Mouse (Mus musculus): ENCODE results near the gene Pros1. TPM values are rescaled to one million over a fixed set of nuclear protein-coding genes. Genes with fewer than 3 reads are reported as not detected.

Pros1 gene
- total and polyA plus RNA-seq, 2 experiments from 2014 or later = 6.5 to 10.6 TPM

- peak within 1 kb of the TSS; percentile 97 for H3K4me2 ChIP-seq (ENCODE audit: low read depth, low read length)
- under 1% methylated on average over 52 of the region's 52 CpGs for WGBS
- H3K36me3 ChIP-seq (ENCODE audit: insufficient read depth, low read length) = no peaks in the 10 kb centered on the region
- H3K4me1 ChIP-seq (ENCODE audit: insufficient read depth, low read length) = no peaks in the 10 kb centered on the region
- ATAC-seq = peak; percentile 100
- no peaks in the 10 kb centered on the region for H3K9me3 ChIP-seq (ENCODE audit: low read length)
- peak within 1 kb of the TSS; percentile 79 for H3K9ac ChIP-seq (replicated peaks; ENCODE audit: low read length)
- H3K4me3 ChIP-seq (ENCODE audit: low read length) = peak within 1 kb of the TSS; percentile 97
- H3K27me3 ChIP-seq (ENCODE audit: insufficient read depth, low read length) = no peaks in the 10 kb centered on the region
- peak; percentile 98 for DNase-seq (ENCODE audit: low spot score)
- H3K27ac ChIP-seq = peak within 1 kb of the TSS; percentile 54; the same call in 1 of the 2 replicates
- no peak for TF ChIP-seq CTCF (IDR thresholded peaks at IDR 0.05; ENCODE audit: low read depth)
These were observed 7.4 kb upstream of the Pros1 start, which contains the start of gene Arl13b for GRCm38 (mm10) chr16:62846498-62847312. Gene Arl13b, minus strand, starts transcription at chr16:62847040.

DNA sequence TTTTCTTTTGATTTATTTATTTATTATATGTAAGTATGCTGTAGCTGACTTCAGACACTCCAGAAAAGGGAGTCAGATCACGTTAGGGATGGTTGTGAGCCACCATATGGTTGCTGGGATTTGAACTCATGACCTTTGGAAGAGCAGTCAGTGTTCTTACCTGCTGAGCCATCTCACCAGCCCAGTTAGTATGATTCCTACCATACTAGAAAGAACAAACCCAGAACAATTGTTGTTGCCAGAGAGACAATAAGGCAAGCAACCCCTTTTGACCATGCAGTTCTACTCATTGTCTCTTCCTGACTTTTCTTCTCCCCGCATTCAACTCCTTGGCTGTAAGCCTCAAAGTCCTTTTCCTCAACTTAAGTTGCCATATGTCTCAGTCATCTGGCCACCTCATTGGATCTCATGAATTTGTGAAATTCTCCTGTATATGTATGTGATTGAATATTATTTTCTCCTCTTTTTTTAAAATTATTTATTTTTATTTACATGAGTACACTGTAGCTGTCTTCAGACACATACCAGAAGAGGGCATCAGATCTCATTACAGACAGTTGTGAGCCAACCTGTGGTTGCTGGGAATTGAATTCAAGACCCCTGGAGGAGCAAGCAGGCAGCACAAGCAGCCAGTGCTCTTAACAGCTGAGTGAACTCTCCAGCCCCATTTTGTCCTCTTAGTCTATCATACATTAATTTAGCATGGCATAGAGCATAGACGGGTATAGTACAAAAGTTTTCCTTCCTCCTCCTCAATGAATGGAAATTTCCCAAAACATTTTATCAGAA lies 1.4 kb upstream of the Pros1 start:
- H3K4me2 ChIP-seq (ENCODE audit: low read depth, low read length) = no peak overlapping the region
- whole genome bisulfite sequencing = 80% methylated on average over 3 of the region's 3 CpGs
- no peaks in the 10 kb centered on the region for H3K36me3 ChIP-seq (ENCODE audit: insufficient read depth, low read length)
- no peaks in the 10 kb centered on the region for H3K9me3 ChIP-seq (ENCODE audit: low read length)
- ATAC-seq (no peak), DNase-seq (ENCODE audit: low spot score) (no peak)
- TF ChIP-seq CTCF (IDR thresholded peaks at IDR 0.05; ENCODE audit: low read depth) = peak; percentile 27
- no peak overlapping the region for H3K9ac ChIP-seq (replicated peaks; ENCODE audit: low read length)
- no peaks in the 10 kb centered on the region for H3K4me1 ChIP-seq (ENCODE audit: insufficient read depth, low read length)
- H3K27me3 ChIP-seq (ENCODE audit: insufficient read depth, low read length) = no peaks in the 10 kb centered on the region
- H3K27ac ChIP-seq = no peak overlapping the region
- H3K4me3 ChIP-seq (ENCODE audit: low read length) = no peak overlapping the region

- 11% methylated on average over 3 of the region's 3 CpGs for WGBS
- DNase-seq (ENCODE audit: low spot score) = no peak
- no peak for ATAC-seq
- H3K9me3 ChIP-seq (ENCODE audit: low read length) = no peaks in the 10 kb centered on the region
- H3K4me1 ChIP-seq (ENCODE audit: insufficient read depth, low read length) = no peaks in the 10 kb centered on the region
- no peaks in the 10 kb centered on the region for H3K36me3 ChIP-seq (ENCODE audit: insufficient read depth, low read length)
- peak overlapping the region; percentile 94 for H3K4me2 ChIP-seq (ENCODE audit: low read depth, low read length)
- peak overlapping the region; percentile 65 for H3K4me3 ChIP-seq (ENCODE audit: low read length)
- peak overlapping the region; percentile 68 for H3K9ac ChIP-seq (replicated peaks; ENCODE audit: low read length)
- H3K27ac ChIP-seq = peak overlapping the region; percentile 41; the same call in 1 of the 2 replicates
- no peaks in the 10 kb centered on the region for H3K27me3 ChIP-seq (ENCODE audit: insufficient read depth, low read length)
- TF ChIP-seq CTCF (IDR thresholded peaks at IDR 0.05; ENCODE audit: low read depth) = no peak
These were observed 438 bp upstream of the Pros1 start for GRCm38 (mm10) chr16:62853611-62854126.

DNA sequence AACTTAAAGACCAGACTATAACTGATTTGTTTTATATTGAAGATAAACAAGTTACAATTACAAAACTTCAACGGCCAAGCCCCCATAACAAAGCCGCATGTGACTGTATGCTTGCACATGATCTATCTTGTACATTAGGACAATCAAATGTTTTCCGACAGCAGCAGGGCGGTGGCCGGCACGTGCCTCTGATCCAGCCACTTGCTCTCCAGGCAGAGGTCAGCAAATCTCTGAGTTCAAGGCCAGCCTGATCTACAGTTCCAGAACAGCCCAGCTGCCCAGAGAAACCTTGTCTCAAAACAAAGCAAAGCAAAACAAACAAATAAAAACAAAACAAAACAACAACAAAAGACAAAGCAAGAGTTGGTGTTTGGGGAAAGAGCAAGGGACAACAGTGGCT lies 1.3 kb downstream of the Pros1 start:
- DNase-seq (ENCODE audit: low spot score) (no peak), ATAC-seq (no peak)
- H3K27ac ChIP-seq = no peak overlapping the region
- no peaks in the 10 kb centered on the region for H3K9me3 ChIP-seq (ENCODE audit: low read length)
- H3K4me2 ChIP-seq (ENCODE audit: low read depth, low read length) = peak overlapping the region; percentile 94; the same call in 1 of the 2 replicates
- H3K36me3 ChIP-seq (ENCODE audit: insufficient read depth, low read length) = no peaks in the 10 kb centered on the region
- H3K4me3 ChIP-seq (ENCODE audit: low read length) = no peak overlapping the region
- WGBS = 77% methylated on average over 6 of the region's 6 CpGs
- H3K4me1 ChIP-seq (ENCODE audit: insufficient read depth, low read length) = no peaks in the 10 kb centered on the region
- no peak for TF ChIP-seq CTCF (IDR thresholded peaks at IDR 0.05; ENCODE audit: low read depth)
- H3K9ac ChIP-seq (replicated peaks; ENCODE audit: low read length) = no peak overlapping the region
- no peaks in the 10 kb centered on the region for H3K27me3 ChIP-seq (ENCODE audit: insufficient read depth, low read length)

DNA sequence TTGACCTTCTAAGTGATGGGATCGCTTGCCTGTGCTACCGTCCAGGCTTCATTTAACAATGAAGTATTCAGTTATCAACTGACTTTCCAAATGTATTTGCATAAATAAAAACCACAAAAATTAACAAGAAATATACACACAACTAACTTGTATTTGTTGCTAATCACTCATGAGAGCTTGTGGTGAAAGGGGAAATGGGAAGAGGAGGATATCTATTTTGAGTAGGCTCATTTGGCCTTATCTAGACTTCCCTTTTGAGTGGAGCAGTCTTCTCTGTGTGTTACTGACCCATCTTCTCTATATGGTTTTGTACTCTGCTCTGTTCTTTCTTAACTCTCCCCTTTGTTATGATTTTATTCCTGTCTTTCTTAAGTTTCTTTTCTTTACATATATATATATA lies 2.2 kb downstream of the Pros1 start:
- DNase-seq (ENCODE audit: low spot score) = no peak
- Histone ChIP-seq H3K27me3 (ENCODE audit: insufficient read depth, low read length) (no peaks in the 10 kb centered on the region), H3K4me3 (ENCODE audit: low read length) (no peak overlapping the region), H3K27ac (no peak overlapping the region), H3K4me2 (ENCODE audit: low read depth, low read length) (no peak overlapping the region), H3K36me3 (ENCODE audit: insufficient read depth, low read length) (no peaks in the 10 kb centered on the region), H3K4me1 (ENCODE audit: insufficient read depth, low read length) (no peaks in the 10 kb centered on the region), H3K9me3 (ENCODE audit: low read length) (no peaks in the 10 kb centered on the region), H3K9ac (replicated peaks; ENCODE audit: low read length) (no peak overlapping the region)
- no peak for ATAC-seq
- WGBS = 97% methylated on average over 2 of the region's 2 CpGs
- no peak for TF ChIP-seq CTCF (IDR thresholded peaks at IDR 0.05; ENCODE audit: low read depth)

DNA sequence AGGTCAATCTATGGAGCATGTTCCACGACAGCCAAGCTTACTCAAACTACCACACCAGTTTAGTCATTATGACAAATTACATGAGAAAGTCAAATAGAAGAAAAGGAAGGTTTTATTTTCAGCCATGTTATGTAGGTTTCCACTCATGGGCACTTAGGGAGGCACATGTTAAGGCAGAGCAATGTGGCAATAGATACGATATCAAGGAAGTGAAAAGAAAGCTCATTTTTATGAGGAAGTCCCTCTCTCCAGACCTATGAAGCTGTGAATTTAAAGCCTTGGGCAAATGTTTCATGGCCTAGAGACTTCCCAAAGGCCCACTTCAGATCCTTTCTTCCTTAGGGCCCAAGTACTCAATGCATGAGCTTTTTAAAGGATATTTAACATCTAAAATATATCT lies 3.4 kb downstream of the Pros1 start:
- Histone ChIP-seq H3K4me2 (ENCODE audit: low read depth, low read length) (no peak overlapping the region), H3K4me1 (ENCODE audit: insufficient read depth, low read length) (no peaks in the 10 kb centered on the region), H3K9ac (replicated peaks; ENCODE audit: low read length) (no peak overlapping the region), H3K4me3 (ENCODE audit: low read length) (no peak overlapping the region), H3K9me3 (ENCODE audit: low read length) (no peaks in the 10 kb centered on the region), H3K27ac (no peak overlapping the region), H3K36me3 (ENCODE audit: insufficient read depth, low read length) (no peaks in the 10 kb centered on the region), H3K27me3 (ENCODE audit: insufficient read depth, low read length) (no peaks in the 10 kb centered on the region)
- no peak for TF ChIP-seq CTCF (IDR thresholded peaks at IDR 0.05; ENCODE audit: low read depth)
- ATAC-seq (no peak), DNase-seq (ENCODE audit: low spot score) (no peak)
- WGBS = 95% methylated on average over 2 of the region's 2 CpGs
